Mouse (Mus musculus): ENCODE measurements around the gene Gm21970.

DNA sequence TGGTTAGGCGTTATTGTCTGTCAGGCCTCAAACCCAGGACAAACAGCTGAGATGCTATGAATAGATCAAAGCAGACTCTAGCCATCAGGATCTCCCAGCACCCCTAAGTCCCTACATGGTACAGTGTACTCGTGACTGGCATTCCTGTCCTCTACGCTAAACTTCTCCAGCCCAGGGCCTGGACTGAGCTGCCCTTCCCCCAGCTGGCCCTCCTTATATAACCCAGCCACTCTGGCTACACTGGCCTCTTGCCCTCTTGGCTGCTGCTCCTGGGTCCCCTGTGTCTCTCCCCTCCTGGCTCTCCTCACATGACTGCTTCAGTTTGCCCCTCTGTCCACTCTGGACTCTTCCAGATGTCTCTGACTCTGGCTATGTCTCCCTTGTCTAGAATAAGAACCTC, 71.1 kb downstream of the Gm21970 start:
- no peak for TF ChIP-seq CTCF (IDR thresholded peaks at IDR 0.05; ENCODE audit: extremely low read depth, insufficient read length, insufficient replicate concordance, low read depth, low read length)
- no peak for TF ChIP-seq POLR2A (IDR thresholded peaks at IDR 0.05; ENCODE audit: low read depth, low read length)
